8 mouse cellular contexts compared by ENCODE assay signal in the genomic region with DNA sequence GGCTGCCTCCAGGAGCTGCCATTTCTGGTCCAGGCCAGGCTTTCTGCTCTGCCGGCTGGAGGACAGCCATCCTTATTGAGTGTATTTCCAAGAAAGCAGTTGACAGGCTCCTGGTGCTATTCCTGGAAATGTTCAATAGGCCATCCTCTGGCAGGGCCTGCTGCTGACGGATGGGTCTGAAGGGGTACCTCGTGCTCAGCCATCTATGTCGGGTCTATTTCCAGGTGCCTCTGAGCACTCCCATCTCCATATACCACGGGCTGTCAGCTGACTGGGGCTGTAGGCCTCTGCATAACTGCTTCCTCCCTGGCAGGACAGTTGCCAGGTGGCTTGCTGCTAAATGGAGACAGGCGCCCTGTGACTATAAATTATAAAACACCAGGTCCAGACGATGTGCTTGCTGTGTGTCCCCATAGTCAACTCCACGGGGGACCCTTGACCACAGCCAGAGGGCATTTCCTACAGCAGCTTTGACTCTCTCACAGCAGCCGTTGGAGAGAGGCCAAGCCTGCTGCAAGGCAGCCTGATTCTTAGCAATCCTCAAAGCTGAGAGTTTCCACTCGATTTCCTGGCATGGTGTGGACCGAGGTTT.
DNase-seq lines count a peak whose midpoint lies in the region; ATAC-seq lines count a peak whose summit lies in the region.

No protein-coding gene starts in this region.

- no peaks in the 10 kb centered on the region for H3K9me3 ChIP-seq in intestine, embryonic 14.5 days (ENCODE audit: control insufficient read depth, low read length)

- no peaks in the 10 kb centered on the region for H3K36me3 ChIP-seq in intestine, embryonic 14.5 days (ENCODE audit: control insufficient read depth, insufficient read depth, low read length)

- WGBS in intestine, embryonic 14.5 days: 21% methylated on average over 11 of the region's 11 CpGs

- no peaks in the 10 kb centered on the region for H3K27me3 ChIP-seq in intestine, embryonic 14.5 days (replicated peaks; ENCODE audit: control insufficient read depth, insufficient read depth, low read length)

- H3K27ac ChIP-seq in intestine, embryonic 14.5 days (ENCODE audit: low read depth): peak overlapping the region; percentile 57

- H3K4me3 ChIP-seq in intestine, embryonic 14.5 days (ENCODE audit: low read depth, low read length): no peak overlapping the region

- H3K9ac ChIP-seq in intestine, embryonic 14.5 days (ENCODE audit: low read length): no peak overlapping the region

- no peak overlapping the region for H3K4me2 ChIP-seq in intestine, embryonic 14.5 days (ENCODE audit: low read length)

- H3K4me1 ChIP-seq in intestine, embryonic 14.5 days (replicated peaks; ENCODE audit: control insufficient read depth, insufficient read depth, low read length): peaks cover 43% of the 10 kb centered on the region

- peak; percentile 66 for DNase-seq in adrenal gland, adult 8-10 months
- peak; percentile 40 for DNase-seq in embryo, embryonic 10.5 days (ENCODE audit: low spot score)
- DNase-seq in gastrocnemius, postnatal 4 days (ENCODE audit: low spot score in 2 of 2): peak; percentile 56 to 83
- DNase-seq in intestine, embryonic 14.5 days (ENCODE audit: low spot score): peak; percentile 81
- peak; percentile 28 to 58 for DNase-seq in left cerebral cortex, adult 8-10 months (ENCODE audit: low spot score in 2 of 2)
- DNase-seq in mesoderm, embryonic 11.5 days (ENCODE audit: low read depth, low spot score): peak; percentile 47
- peak; percentile 70 for DNase-seq in right cerebral cortex, postnatal 4 days

- peak; percentile 66 for ATAC-seq in intestine, embryonic 14.5 days (replicated peaks; ENCODE audit: low FRiP score, low TSS enrichment, low read depth)
- ATAC-seq in megakaryocyte-erythroid progenitor cell, adult 5-6 weeks (replicated peaks; ENCODE audit: low FRiP score, low TSS enrichment, poor library complexity, severe bottlenecking): no peak
